Mouse (Mus musculus) MEL (cell line): ENCODE data around the gene Dcst1. TPM values are rescaled to one million over a fixed set of nuclear protein-coding genes. Genes with fewer than 3 reads are reported as not detected.

ENCODE experiments used
- DNase-seq: peaks from one replicate; pipeline ENCODE4 v3.0.0; 2011; ENCODE audit warnings: low read depth, low spot score
- H3K27ac ChIP-seq: 2 replicates; pipeline ENCODE4 v1.5.1; 2012; ENCODE audit warnings: low read depth, mild to moderate bottlenecking, control low read depth, low read length, moderate library complexity; ENCODE audit not compliant: control insufficient read depth
- H3K27me3 ChIP-seq, 2 experiments: fragments of 150-350 bp in 1 of 2; sonication (generic) in 1 of 2; 2 replicates each; pipeline ENCODE4 v1.6.1; 2012; ENCODE audit warnings: low read length in 2 of 2, mild to moderate bottlenecking in 2 of 2, improper control_type of control experiment in 1 of 2, moderate library complexity in 1 of 2; ENCODE audit not compliant: insufficient read depth in 2 of 2, control insufficient read depth in 1 of 2
- H3K36me3 ChIP-seq, 2 experiments: 2 replicates each; pipeline ENCODE4 v1.6.1; 2012 to 2014; ENCODE audit warnings: low read length in 2 of 2, improper control_type of control experiment in 1 of 2, inconsistent platforms in 1 of 2, mild to moderate bottlenecking in 1 of 2; ENCODE audit not compliant: insufficient read depth in 2 of 2, control insufficient read depth in 1 of 2
- H3K4me1 ChIP-seq, 2 experiments: fragments of 150-350 bp in 1 of 2; sonication (generic) in 1 of 2; 2 replicates each; pipeline ENCODE4 v1.6.1; 2012; ENCODE audit warnings: low read length in 2 of 2, improper control_type of control experiment in 1 of 2, mild to moderate bottlenecking in 1 of 2; ENCODE audit not compliant: insufficient read depth in 2 of 2, control insufficient read depth in 1 of 2
- H3K4me3 ChIP-seq, 2 experiments: fragments of 150-350 bp in 1 of 2; sonication (generic) in 1 of 2; 2 replicates each; pipeline ENCODE4 v1.5.1; 2012; ENCODE audit warnings: low read depth in 2 of 2, low read length in 2 of 2, mild to moderate bottlenecking in 2 of 2, moderate library complexity in 2 of 2, control low read depth in 1 of 2, improper control_type of control experiment in 1 of 2; ENCODE audit not compliant: control insufficient read depth in 1 of 2, insufficient read depth in 1 of 2
- H3K79me2 ChIP-seq: 2 replicates; pipeline ENCODE4 v1.6.1; 2012; ENCODE audit warnings: mild to moderate bottlenecking, low read length, moderate library complexity; ENCODE audit not compliant: control insufficient read depth, poor library complexity, insufficient read depth
- H3K9ac ChIP-seq: 2 replicates; pipeline ENCODE4 v1.6.1; 2012; ENCODE audit warnings: low read depth, mild to moderate bottlenecking, control low read depth, low read length, moderate library complexity; ENCODE audit not compliant: control insufficient read depth, poor library complexity, severe bottlenecking
- H3K9me3 ChIP-seq: fragments of 150-350 bp; sonication (generic); replicated peaks from 2 replicates; pipeline ENCODE4 v1.6.1; 2012; ENCODE audit warnings: mild to moderate bottlenecking, low read length, improper control_type of control experiment, moderate library complexity; ENCODE audit not compliant: insufficient read depth
- BHLHE40 ChIP-seq: IDR thresholded peaks from 2 replicates; pipeline ENCODE4 v1.6.1; 2012; ENCODE audit warnings: low read depth, mild to moderate bottlenecking, inconsistent platforms, low read length, improper control_type of control experiment, borderline replicate concordance
- CHD1 ChIP-seq: IDR thresholded peaks from 2 replicates; pipeline ENCODE4 v1.6.1; 2012; ENCODE audit warnings: low read depth, mild to moderate bottlenecking, inconsistent platforms, low read length, improper control_type of control experiment
- E2F4 ChIP-seq: IDR thresholded peaks from 2 replicates; pipeline ENCODE4 v1.6.1; 2011; ENCODE audit warnings: low read depth, low read length, improper control_type of control experiment, borderline replicate concordance
- ELF1 ChIP-seq: IDR thresholded peaks from 2 replicates; pipeline ENCODE4 v1.6.1; 2014; ENCODE audit warnings: low read depth, mild to moderate bottlenecking, inconsistent platforms, low read length, improper control_type of control experiment, moderate library complexity
- EP300 ChIP-seq, 2 experiments: IDR thresholded peaks; 2 replicates each; pipeline ENCODE4 v1.6.1; 2011; ENCODE audit warnings: improper control_type of control experiment in 2 of 2, low read length in 2 of 2, low read depth in 1 of 2, mild to moderate bottlenecking in 1 of 2
- ETS1 ChIP-seq: IDR thresholded peaks from 2 replicates; pipeline ENCODE4 v1.6.1; 2012; ENCODE audit warnings: low read depth, mild to moderate bottlenecking, inconsistent platforms, low read length, improper control_type of control experiment, moderate library complexity
- GATA1 ChIP-seq: IDR thresholded peaks from 2 replicates; pipeline ENCODE4 v1.6.1; 2011; ENCODE audit warnings: low read depth, low read length, improper control_type of control experiment
- JUND ChIP-seq: IDR thresholded peaks from 2 replicates; pipeline ENCODE4 v1.6.1; 2011; ENCODE audit warnings: low read depth, mild to moderate bottlenecking, improper control_type of control experiment, low read length
- MAFK ChIP-seq: IDR thresholded peaks from 2 replicates; pipeline ENCODE4 v1.6.1; 2011; ENCODE audit warnings: low read depth, mild to moderate bottlenecking, low read length, improper control_type of control experiment, borderline replicate concordance
- MAX ChIP-seq: IDR thresholded peaks from 2 replicates; pipeline ENCODE4 v1.6.1; 2011; ENCODE audit warnings: low read length, improper control_type of control experiment
- MAZ ChIP-seq: IDR thresholded peaks from 2 replicates; pipeline ENCODE4 v1.6.1; 2012; ENCODE audit warnings: low read depth, mild to moderate bottlenecking, inconsistent platforms, low read length, improper control_type of control experiment
- MXI1 ChIP-seq: IDR thresholded peaks from 2 replicates; pipeline ENCODE4 v1.6.1; 2011; ENCODE audit warnings: mild to moderate bottlenecking, low read depth, low read length, improper control_type of control experiment
- MYB ChIP-seq: IDR thresholded peaks from 2 replicates; pipeline ENCODE4 v1.6.1; 2011; ENCODE audit warnings: mild to moderate bottlenecking, low read depth, low read length, improper control_type of control experiment
- MYC ChIP-seq: IDR thresholded peaks from 2 replicates; pipeline ENCODE4 v1.6.1; 2011; ENCODE audit warnings: low read depth, mild to moderate bottlenecking, low read length, improper control_type of control experiment, moderate library complexity
- NELFE ChIP-seq: IDR thresholded peaks from 2 replicates; pipeline ENCODE4 v1.6.1; 2011; ENCODE audit warnings: low read depth, low read length, improper control_type of control experiment
- POLR2A ChIP-seq, 2 experiments: IDR thresholded peaks; 2 replicates each; pipeline ENCODE4 v1.6.1; 2011 to 2012; ENCODE audit warnings: low read length in 2 of 2, mild to moderate bottlenecking in 2 of 2, control low read depth in 1 of 2, improper control_type of control experiment in 1 of 2, low read depth in 1 of 2, moderate library complexity in 1 of 2; ENCODE audit not compliant: control insufficient read depth in 1 of 2, insufficient read depth in 1 of 2, poor library complexity in 1 of 2
- POLR2AphosphoS5 ChIP-seq: IDR thresholded peaks from 2 replicates; pipeline ENCODE4 v1.6.1; 2012; ENCODE audit warnings: low read depth, borderline replicate concordance, mild to moderate bottlenecking, inconsistent platforms, low read length, moderate library complexity, mixed read lengths
- RCOR1 ChIP-seq: IDR thresholded peaks from 2 replicates; pipeline ENCODE4 v1.6.1; 2012; ENCODE audit warnings: low read depth, mild to moderate bottlenecking, inconsistent platforms, low read length, improper control_type of control experiment
- SIN3A ChIP-seq: IDR thresholded peaks from 2 replicates; pipeline ENCODE4 v1.6.1; 2012; ENCODE audit warnings: low read length, improper control_type of control experiment, inconsistent platforms
- TBP ChIP-seq: IDR thresholded peaks from 2 replicates; pipeline ENCODE4 v1.8.0; 2011; ENCODE audit warnings: low read depth, low read length, improper control_type of control experiment
- TCF12 ChIP-seq: IDR thresholded peaks from 2 replicates; pipeline ENCODE4 v1.6.1; 2014; ENCODE audit warnings: low read depth, mild to moderate bottlenecking, inconsistent platforms, low read length, improper control_type of control experiment, moderate library complexity
- UBTF ChIP-seq: IDR thresholded peaks from 2 replicates; pipeline ENCODE4 v1.6.1; 2012; ENCODE audit warnings: low read depth, mild to moderate bottlenecking, inconsistent platforms, low read length, improper control_type of control experiment, moderate library complexity, borderline replicate concordance; ENCODE audit not compliant: insufficient read depth
- USF1 ChIP-seq: IDR thresholded peaks from 2 replicates; pipeline ENCODE4 v1.6.1; 2014; ENCODE audit warnings: low read depth, mild to moderate bottlenecking, inconsistent platforms, low read length, improper control_type of control experiment, moderate library complexity
- ZC3H11A ChIP-seq: IDR thresholded peaks from 2 replicates; pipeline ENCODE4 v1.6.1; 2012; ENCODE audit warnings: low read depth, mild to moderate bottlenecking, inconsistent platforms, low read length, improper control_type of control experiment
- ZKSCAN1 ChIP-seq: IDR thresholded peaks from 2 replicates; pipeline ENCODE4 v1.6.1; 2012; ENCODE audit warnings: low read depth, mild to moderate bottlenecking, inconsistent platforms, low read length, improper control_type of control experiment, moderate library complexity
- ZMIZ1 ChIP-seq: IDR thresholded peaks from 2 replicates; pipeline ENCODE4 v1.6.1; 2012; ENCODE audit warnings: low read depth, mild to moderate bottlenecking, inconsistent platforms, low read length, improper control_type of control experiment, moderate library complexity
- polyA plus RNA-seq, 2 experiments: library from polyadenylated mRNA; stranded (reverse) in 1 of 2; unstranded in 1 of 2; fragments of >175 nt in 1 of 2; fragments of >200 nt in 1 of 2; gene quantifications; 2 replicates each; pipeline versions ENCODE4 v1.2.1 to v1.2.4; 2012; ENCODE audit warnings: low replicate concordance in 2 of 2, low read depth in 1 of 2; ENCODE audit not compliant: insufficient read length in 2 of 2, insufficient read depth in 1 of 2, missing spikeins in 1 of 2
- total RNA-seq: library from RNA; depleted of rRNA; stranded (reverse); fragments of 300-350 nt; gene quantifications from 2 replicates; pipeline ENCODE4 v1.2.3, GENCODE M21; 2012

Dcst1 gene
- total and polyA plus RNA-seq, 3 experiments: 0.08 to 0.29 TPM; not detected in 1

GRCm38 (mm10) chr3:89364631-89365030 is 422 bp downstream of the Dcst1 start:
- Histone ChIP-seq H3K27ac (no peak overlapping the region), H3K4me1 (peaks cover 0 to 6% of the 10 kb centered on the region in 2 experiments; a peak in 2 of 4 replicates), H3K9me3 (no peaks in the 10 kb centered on the region), H3K27me3 (peaks cover 14 to 19% of the 10 kb centered on the region in 2 experiments), H3K9ac (no peak overlapping the region), H3K79me2 (no peaks in the 10 kb centered on the region), H3K4me3 (no peak overlapping the region), H3K36me3 (peaks cover 0 to 3% of the 10 kb centered on the region in 2 experiments; a peak in 2 of 4 replicates)
- TF ChIP-seq CHD1: no peak
- no peak for TF ChIP-seq MAZ
- no peak for TF ChIP-seq SIN3A
- TF ChIP-seq MAX: no peak
- DNase-seq: no peak

GRCm38 (mm10) chr3:89361675-89362074 is 3.4 kb downstream of the Dcst1 start, which contains the start of gene Dcst2:
TSS of gene Dcst2 (plus strand) at chr3:89361975.
- TF ChIP-seq MAFK (no peak), POLR2A (IDR thresholded peaks at IDR 0.05; ENCODE audit: control insufficient read depth in 1 of 2, insufficient read depth in 1 of 2, low read depth in 1 of 2, low read length in 2 of 2, poor library complexity in 1 of 2) (no peak)
- H3K9ac ChIP-seq: no peak within 1 kb of the TSS
- peaks cover 7 to 8% of the 10 kb centered on the region in 2 experiments for H3K27me3 ChIP-seq
- no peak within 1 kb of the TSS for H3K27ac ChIP-seq
- H3K9me3 ChIP-seq: no peaks in the 10 kb centered on the region
- H3K4me1 ChIP-seq: peaks cover 0 to 13% of the 10 kb centered on the region in 2 experiments; a peak in 2 of 4 replicates
- H3K36me3 ChIP-seq: peaks cover 0 to 5% of the 10 kb centered on the region in 2 experiments; a peak in 2 of 4 replicates
- DNase-seq: no peak
- H3K4me3 ChIP-seq: no peak within 1 kb of the TSS
- H3K79me2 ChIP-seq: no peaks in the 10 kb centered on the region

GRCm38 (mm10) chr3:89360237-89360636 is 4.8 kb downstream of the Dcst1 start:
- H3K27ac ChIP-seq: no peak overlapping the region
- H3K36me3 ChIP-seq: peaks cover 0 to 5% of the 10 kb centered on the region in 2 experiments; a peak in 2 of 4 replicates
- no peak overlapping the region for H3K4me3 ChIP-seq
- DNase-seq: peak; percentile 83
- no peaks in the 10 kb centered on the region for H3K79me2 ChIP-seq
- no peak overlapping the region for H3K9ac ChIP-seq
- peaks cover under 1 to 6% of the 10 kb centered on the region in 2 experiments for H3K27me3 ChIP-seq
- peaks cover 0 to 13% of the 10 kb centered on the region in 2 experiments; a peak in 2 of 4 replicates for H3K4me1 ChIP-seq
- no peaks in the 10 kb centered on the region for H3K9me3 ChIP-seq
- TF ChIP-seq MAFK (no peak), ZKSCAN1 (no peak), MXI1 (no peak), ZMIZ1 (no peak), ELF1 (no peak), JUND (no peak), UBTF (no peak), RCOR1 (peak; percentile 52; the same call in 1 of the 2 replicates), TBP (peak; percentile 99), NELFE (no peak), ETS1 (0 out of 2 replicates have a peak, but pooled peaks have one; percentile 15), POLR2AphosphoS5 (no peak), EP300 (IDR thresholded peaks at IDR 0.05; ENCODE audit: low read depth in 1 of 2, low read length in 2 of 2) (peak; percentile 11 to 59; a peak in 2 of 4 replicates), TCF12 (no peak), E2F4 (no peak), GATA1 (peak; percentile 59), MYC (no peak), USF1 (no peak), BHLHE40 (no peak), SIN3A (no peak), MAZ (no peak), ZC3H11A (no peak), MYB (no peak)
